Mouse (Mus musculus): ENCODE measurements at regions not wholly inside any gene's neighbourhood (a gene's known extent, or its start where the extent isn't known, plus 50 kb on each side); places are given as distances from the start of the nearest gene placed in this dataset.

- DNase-seq (ENCODE audit: low spot score in 2 of 2) = no peak
Measured at GRCm38 (mm10) chr16:29987999-29988398, 76.2 kb upstream of the Hes1 start.

- DNase-seq (ENCODE audit: low spot score in 2 of 2) = no peak
Measured at GRCm38 (mm10) chr16:29989308-29989707, 74.9 kb upstream of the Hes1 start.

- DNase-seq (ENCODE audit: low spot score in 2 of 2) = no peak
Measured at GRCm38 (mm10) chr16:29990393-29990792, 73.8 kb upstream of the Hes1 start.

- no peak for DNase-seq (ENCODE audit: low spot score in 2 of 2)
Measured at GRCm38 (mm10) chr16:29990795-29991587, 73.2 kb upstream of the Hes1 start.

- no peak for DNase-seq (ENCODE audit: low spot score in 2 of 2)
Measured at GRCm38 (mm10) chr16:29991876-29992380, 72.3 kb upstream of the Hes1 start.

- no peak for DNase-seq (ENCODE audit: low spot score in 2 of 2)
Measured at GRCm38 (mm10) chr16:29993111-29993510, 71.1 kb upstream of the Hes1 start.

GRCm38 (mm10) chr16:29993535-29993934, 70.6 kb upstream of the Hes1 start:
- DNase-seq (ENCODE audit: low spot score in 2 of 2) = no peak

- no peak for DNase-seq (ENCODE audit: low spot score in 2 of 2)
Measured at GRCm38 (mm10) chr16:29996139-29997069, 67.8 kb upstream of the Hes1 start.

GRCm38 (mm10) chr16:30000166-30000565, 64.0 kb upstream of the Hes1 start:
- no peak for DNase-seq (ENCODE audit: low spot score in 2 of 2)

GRCm38 (mm10) chr16:30005124-30005523, 59.1 kb upstream of the Hes1 start:
- DNase-seq (ENCODE audit: low spot score in 2 of 2) = no peak

GRCm38 (mm10) chr16:30006826-30007225, 57.4 kb upstream of the Hes1 start:
- no peak for DNase-seq (ENCODE audit: low spot score in 2 of 2)

- DNase-seq (ENCODE audit: low spot score in 2 of 2) = peak; percentile 78 to 80
Measured at GRCm38 (mm10) chr16:30008451-30009357, 55.5 kb upstream of the Hes1 start.

- no peak for DNase-seq (ENCODE audit: low spot score in 2 of 2)
Measured at GRCm38 (mm10) chr16:30009521-30010186, 54.5 kb upstream of the Hes1 start.

GRCm38 (mm10) chr16:30013123-30013522, 51.1 kb upstream of the Hes1 start:
- no peak for DNase-seq (ENCODE audit: low spot score in 2 of 2)

- no peak for DNase-seq (ENCODE audit: low spot score in 2 of 2)
Measured at GRCm38 (mm10) chr16:30013943-30014342, 50.2 kb upstream of the Hes1 start.
